ENCODE assay signal across 7 mouse cellular contexts in the genomic region with DNA sequence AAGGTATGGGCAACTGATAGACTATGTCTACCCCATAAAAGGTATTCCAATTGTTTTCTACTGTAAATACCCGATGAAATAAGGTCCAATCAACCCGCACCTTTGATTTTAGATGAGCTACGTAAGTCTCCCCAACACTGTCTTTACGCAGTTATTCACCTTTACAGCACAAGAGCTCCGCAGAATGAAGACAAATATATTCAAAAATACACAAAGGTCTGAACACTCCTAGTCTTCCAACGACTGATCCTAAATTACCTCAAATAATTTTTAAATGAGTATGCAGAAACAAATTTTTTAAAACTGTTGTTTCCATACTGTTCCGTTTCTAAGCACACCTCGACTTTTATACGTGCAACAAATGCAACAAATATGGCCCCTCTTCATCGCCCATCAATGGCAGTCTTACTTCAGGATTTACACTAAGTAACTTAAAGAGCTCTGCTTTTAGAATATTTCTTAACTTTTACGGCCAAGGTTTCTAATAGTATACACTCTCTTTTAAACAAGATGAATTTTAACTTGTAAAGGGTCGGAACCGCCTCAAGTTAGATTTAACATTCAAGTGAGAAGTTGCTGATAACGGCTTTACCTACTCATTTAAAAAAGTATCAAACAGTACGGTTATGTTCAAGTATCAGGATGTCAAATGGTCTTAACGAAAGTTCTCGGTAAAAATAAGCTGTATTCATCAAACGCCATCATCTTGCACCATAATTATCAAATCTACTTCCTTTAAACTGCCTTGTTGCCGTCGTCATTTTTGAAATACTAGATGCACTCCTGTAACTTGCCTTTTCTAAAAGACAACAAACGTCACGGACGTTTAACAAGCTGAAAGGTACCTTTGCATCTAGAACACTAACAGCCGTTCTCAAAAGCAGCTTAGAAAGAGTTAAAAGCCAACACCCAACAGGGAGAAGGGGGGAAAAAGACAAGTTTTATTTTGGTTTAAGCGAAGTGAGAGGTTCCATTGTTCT. TPM values are rescaled to one million over a fixed set of nuclear protein-coding genes. Genes with fewer than 3 reads are reported as not detected.
A peak's percentile ranks its signal among the peaks of the same experiment; 100 is the strongest.
DNase-seq lines count a peak whose midpoint lies in the region; ATAC-seq and TF ChIP-seq lines count a peak whose summit lies in the region.

No protein-coding gene starts in this region.

- intact Hi-C loops in left cerebral cortex, postnatal 14 days (cut with DNase I), result loop anchor here (1.0 to 2.0 kb wide), 2 partner anchors 16 to 61 kb away; a partner anchor contains a TSS

- peak overlapping the region; percentile 75 for H3K4me2 ChIP-seq in hindbrain, embryonic 14.5 days (replicated peaks)
- peak overlapping the region; percentile 43 for H3K4me2 ChIP-seq in midbrain, postnatal 0 days (ENCODE audit: low read depth, low read length, poor library complexity, severe bottlenecking)

- no peak for TF ChIP-seq POLR2A in thymus, adult 2 months (IDR thresholded peaks at IDR 0.05; ENCODE audit: control insufficient read depth, extremely low read depth, insufficient read depth, low read length, poor library complexity)

- H3K27me3 ChIP-seq in thymus, adult 2 months (ENCODE audit: control insufficient read depth, insufficient read depth, low read length), result no peaks in the 10 kb centered on the region
- H3K27me3 ChIP-seq in hindbrain, embryonic 14.5 days (ENCODE audit: control insufficient read depth, insufficient read depth, low read length), result no peaks in the 10 kb centered on the region
- H3K27me3 ChIP-seq in midbrain, postnatal 0 days (ENCODE audit: insufficient read depth, low read length), result no peaks in the 10 kb centered on the region

- H3K4me1 ChIP-seq in thymus, adult 2 months (replicated peaks; ENCODE audit: control insufficient read depth, insufficient read depth, low read length), result peaks cover 5% of the 10 kb centered on the region
- peaks cover 7% of the 10 kb centered on the region for H3K4me1 ChIP-seq in brown adipose tissue, adult 24 weeks (ENCODE audit: control insufficient read depth, insufficient read depth, insufficient read length, low read length)
- peaks cover 17% of the 10 kb centered on the region for H3K4me1 ChIP-seq in hindbrain, embryonic 14.5 days (replicated peaks; ENCODE audit: control insufficient read depth, insufficient read depth, low read length)
- peaks cover 5% of the 10 kb centered on the region; the same call in 1 of the 2 replicates for H3K4me1 ChIP-seq in midbrain, postnatal 0 days (ENCODE audit: insufficient read depth, low read length)

- H3K36me3 ChIP-seq in thymus, adult 2 months (ENCODE audit: control insufficient read depth, insufficient read depth, low read length), result peaks cover 13% of the 10 kb centered on the region
- H3K36me3 ChIP-seq in hindbrain, embryonic 14.5 days (replicated peaks; ENCODE audit: control insufficient read depth, insufficient read depth), result peaks cover 9% of the 10 kb centered on the region
- H3K36me3 ChIP-seq in midbrain, postnatal 0 days (ENCODE audit: insufficient read depth, low read length), result no peaks in the 10 kb centered on the region

- H3K27ac ChIP-seq in thymus, adult 2 months (ENCODE audit: control insufficient read depth, insufficient read depth, low read length), result peak overlapping the region; percentile 87
- H3K27ac ChIP-seq in brown adipose tissue, adult 24 weeks (replicated peaks; ENCODE audit: low read depth, low read length), result peak overlapping the region; percentile 99
- H3K27ac ChIP-seq in hindbrain, embryonic 14.5 days, result peak overlapping the region; percentile 100
- H3K27ac ChIP-seq in midbrain, postnatal 0 days (ENCODE audit: low read depth, low read length), result peak overlapping the region; percentile 100

- no peak for TF ChIP-seq CTCF in thymus, adult 2 months (IDR thresholded peaks at IDR 0.05; ENCODE audit: borderline replicate concordance, control insufficient read depth, extremely low read depth, insufficient read depth, low read length, poor library complexity)
- no peak for TF ChIP-seq CTCF in midbrain, postnatal 0 days (IDR thresholded peaks at IDR 0.05)

- ATAC-seq in hindbrain, embryonic 14.5 days (ENCODE audit: low FRiP score), result no peak
- no peak for ATAC-seq in midbrain, postnatal 0 days (ENCODE audit: low FRiP score)

- peak overlapping the region; percentile 100 for H3K9ac ChIP-seq in hindbrain, embryonic 14.5 days
- H3K9ac ChIP-seq in midbrain, postnatal 0 days (replicated peaks; ENCODE audit: low read length, poor library complexity, severe bottlenecking), result peak overlapping the region; percentile 100

- under 1% methylated on average over 25 of the region's 25 CpGs for WGBS in thymus, adult 2 months
- under 1% methylated on average over 25 of the region's 25 CpGs for WGBS in hindbrain, embryonic 14.5 days
- under 1% methylated on average over 25 of the region's 25 CpGs for WGBS in midbrain, postnatal 0 days

- DNase-seq in thymus, adult 2 months, result peak; percentile 1
- no peak for DNase-seq in thymus, postnatal 14 days
- peak; percentile 70 for DNase-seq in hindbrain, embryonic 14.5 days (ENCODE audit: low spot score)
- peak; percentile 72 for DNase-seq in midbrain, postnatal 0 days (ENCODE audit: low spot score)
- DNase-seq in left cerebral cortex, postnatal 14 days (ENCODE audit: low spot score in 2 of 2), result no peak
- DNase-seq in kidney, postnatal 36 days, result no peak

- no peaks in the 10 kb centered on the region for H3K9me3 ChIP-seq in hindbrain, embryonic 14.5 days (ENCODE audit: control insufficient read depth, low read length)
- no peaks in the 10 kb centered on the region for H3K9me3 ChIP-seq in midbrain, postnatal 0 days (ENCODE audit: low read length)

- peak overlapping the region; percentile 87 for H3K4me3 ChIP-seq in thymus, adult 2 months (ENCODE audit: control insufficient read depth, insufficient read depth, low read length)
- peak overlapping the region; percentile 99 for H3K4me3 ChIP-seq in brown adipose tissue, adult 24 weeks (ENCODE audit: insufficient read depth, low read depth, low read length)
- peak overlapping the region; percentile 98 for H3K4me3 ChIP-seq in hindbrain, embryonic 14.5 days (replicated peaks; ENCODE audit: low read length)
- H3K4me3 ChIP-seq in midbrain, postnatal 0 days (ENCODE audit: low read depth, low read length), result peak overlapping the region; percentile 100

RNA-seq across cellular contexts. Expression of a gene that starts 15.3 kb away (rescaled TPM):
- 84.9 and 88.1 TPM in 2 replicates for polyA plus RNA-seq in thymus, adult 2 months (2012; rRNA removed)
- polyA plus RNA-seq in brown adipose tissue, adult 24 weeks (2012; ENCODE audit: insufficient read depth, insufficient read length, missing spikeins), result 22.6 and 29.2 TPM in 2 replicates
- 35.6 and 42.3 TPM in 2 replicates for polyA plus RNA-seq in hindbrain, embryonic 14.5 days (2014; fragmentation: Nextera tagmentation; extraction: Ambion mirVana)
- 34.0 and 34.4 TPM in 2 replicates for total RNA-seq in midbrain, postnatal 0 days (2014; rRNA removed)
- 33.2 and 43.8 TPM in 2 replicates for polyA plus RNA-seq in midbrain, postnatal 0 days (2015; fragmentation: Nextera tagmentation; extraction: Ambion mirVana)
- total RNA-seq in left cerebral cortex, postnatal 14 days (2021), result 10 to 100 TPM; 39.0 to 43.9 TPM

Comparison
In these comparisons a context has a peak if more than half of its experiments do, and no peak if none do; other contexts are left out.
1. DNase-seq: peak in thymus, adult 2 months (single experiment), hindbrain, embryonic 14.5 days (single experiment) and midbrain, postnatal 0 days (single experiment); none in thymus, postnatal 14 days (single experiment), left cerebral cortex, postnatal 14 days (0 of 2) and kidney, postnatal 36 days (0 of 2).
2. Peak in every context shown above with its lines, with median percentiles within 50 percentile points of each other: H3K27ac ChIP-seq and H3K4me3 ChIP-seq.